Mouse (Mus musculus): ENCODE data around the gene Zfhx3.

DNA sequence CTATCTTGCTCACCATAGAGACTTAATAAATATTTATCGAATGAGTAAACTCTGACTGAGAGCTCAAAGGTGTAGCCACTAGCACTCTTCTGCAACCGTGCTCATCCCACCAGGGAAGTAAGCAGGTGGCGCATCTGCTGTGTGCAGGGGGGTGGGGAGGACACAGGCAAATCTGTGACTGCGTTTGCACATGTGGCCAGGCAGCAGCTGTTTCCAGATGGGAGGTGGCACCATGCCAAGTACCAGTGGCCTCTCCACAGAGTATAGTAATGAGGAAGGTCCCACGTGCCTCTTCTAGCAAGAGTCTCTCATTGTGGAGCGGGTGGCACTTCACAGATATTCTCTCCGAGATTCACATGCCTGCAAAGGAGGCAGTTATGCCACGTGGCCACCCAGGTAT, 481.9 kb downstream of the Zfhx3 start:
- TF ChIP-seq POLR2A (IDR thresholded peaks at IDR 0.05; ENCODE audit: insufficient read depth, low read length) (no peak), CTCF (IDR thresholded peaks at IDR 0.05; ENCODE audit: low read depth, low read length) (no peak)
